Mouse (Mus musculus) stomach, embryonic 14.5 days (tissue): Measurements from ENCODE around the gene Kcnab2. TPM values are rescaled to one million over a fixed set of nuclear protein-coding genes. Genes with fewer than 3 reads are reported as not detected.

ENCODE experiments used
- ATAC-seq: fragments of 200-750 bp; cut with Nextera tagmentation; 2 replicates; pipeline ENCODE4 v1.8.0; 2017; ENCODE audit warnings: low read depth, moderate TSS enrichment; ENCODE audit not compliant: insufficient number of reproducible peaks, insufficient read depth, low FRiP score
- H3K27ac ChIP-seq: fragments of 300-500 bp; sonication (generic); 2 replicates; pipeline ENCODE4 v1.5.1; 2014; ENCODE audit warnings: mild to moderate bottlenecking, low read length, moderate library complexity, mixed read lengths
- H3K27me3 ChIP-seq: fragments of 300-500 bp; sonication (generic); 2 replicates; pipeline ENCODE4 v1.6.1; 2014; ENCODE audit warnings: low read length, control low read depth, mixed read lengths; ENCODE audit not compliant: control insufficient read depth, insufficient read depth
- H3K36me3 ChIP-seq: fragments of 300-500 bp; sonication (generic); 2 replicates; pipeline ENCODE4 v1.6.1; 2014; ENCODE audit warnings: mild to moderate bottlenecking, control low read depth, low read length, moderate library complexity, mixed read lengths; ENCODE audit not compliant: control insufficient read depth, insufficient read depth
- H3K4me1 ChIP-seq: fragments of 300-500 bp; sonication (generic); 2 replicates; pipeline ENCODE4 v1.6.1; 2014; ENCODE audit warnings: low read length, control low read depth, mixed read lengths; ENCODE audit not compliant: control insufficient read depth, insufficient read depth
- H3K4me2 ChIP-seq: fragments of 300-500 bp; sonication (generic); replicated peaks from 2 replicates; pipeline ENCODE4 v1.6.1; 2014; ENCODE audit warnings: low read depth, low read length, control low read depth
- H3K4me3 ChIP-seq: fragments of 300-500 bp; sonication (generic); 2 replicates; pipeline ENCODE4 v1.5.1; 2014; ENCODE audit warnings: low read depth, low read length, control low read depth
- H3K9ac ChIP-seq: fragments of 300-500 bp; sonication (generic); replicated peaks from 2 replicates; pipeline ENCODE4 v1.6.1; 2014; ENCODE audit warnings: low read depth, mild to moderate bottlenecking, control low read depth, low read length, moderate library complexity, mixed read lengths
- H3K9me3 ChIP-seq: fragments of 300-500 bp; sonication (generic); 2 replicates; pipeline ENCODE4 v1.6.1; 2016; ENCODE audit warnings: low read depth, low read length, control low read depth; ENCODE audit not compliant: control insufficient read depth
- WGBS: fragments of 180-500 bp; shearing (Covaris S2); extraction: QIAGEN DNeasy Blood & Tissue Kit; methylation state at CpG from one replicate; pipeline ENCODE4 v1.1.7; 2014; 5-methylcytosine and 5-hydroxymethylcytosine counted together
- polyA plus RNA-seq: library from polyadenylated mRNA; unstranded; fragments of >200 nt; fragmentation: Nextera tagmentation; extraction: Ambion mirVana; gene quantifications from 2 replicates; pipeline ENCODE4 v1.2.1, GENCODE M21; 2014

Gene Kcnab2
- polyA plus RNA-seq, 1 experiment from 2014 or later, result 4.1 TPM

- H3K4me3 ChIP-seq, result no peak overlapping the region
- H3K9me3 ChIP-seq, result no peaks in the 10 kb centered on the region
- no peak overlapping the region for H3K9ac ChIP-seq
- no peaks in the 10 kb centered on the region for H3K36me3 ChIP-seq
- no peak for ATAC-seq
- WGBS, result 36% methylated on average over 8 of the region's 8 CpGs
- no peak overlapping the region for H3K27ac ChIP-seq
- H3K27me3 ChIP-seq, result no peaks in the 10 kb centered on the region
- no peak overlapping the region for H3K4me2 ChIP-seq
- H3K4me1 ChIP-seq, result no peaks in the 10 kb centered on the region
These were observed 12.6 kb downstream of the Kcnab2 start for GRCm38 (mm10) chr4:152465116-152465515.

- ATAC-seq, result no peak
- Histone ChIP-seq H3K4me2 (no peak overlapping the region), H3K4me1 (no peaks in the 10 kb centered on the region), H3K9me3 (no peaks in the 10 kb centered on the region), H3K27ac (no peak overlapping the region), H3K27me3 (no peaks in the 10 kb centered on the region), H3K4me3 (no peak overlapping the region), H3K9ac (no peak overlapping the region), H3K36me3 (no peaks in the 10 kb centered on the region)
- WGBS, result 81% methylated on average over 9 of the region's 9 CpGs
These were observed 14.5 kb downstream of the Kcnab2 start for GRCm38 (mm10) chr4:152463147-152463546.

GRCm38 (mm10) chr4:152462516-152462915, 15.2 kb downstream of the Kcnab2 start:
- no peak overlapping the region for H3K4me3 ChIP-seq
- H3K36me3 ChIP-seq, result no peaks in the 10 kb centered on the region
- H3K27me3 ChIP-seq, result no peaks in the 10 kb centered on the region
- H3K4me1 ChIP-seq, result no peaks in the 10 kb centered on the region
- no peaks in the 10 kb centered on the region for H3K9me3 ChIP-seq
- H3K4me2 ChIP-seq, result no peak overlapping the region
- ATAC-seq, result no peak
- H3K9ac ChIP-seq, result no peak overlapping the region
- WGBS, result 83% methylated on average over 12 of the region's 12 CpGs
- no peak overlapping the region for H3K27ac ChIP-seq

- 86% methylated on average over 4 of the region's 4 CpGs for WGBS
- H3K4me1 ChIP-seq, result no peaks in the 10 kb centered on the region
- ATAC-seq, result no peak
These were observed 20.0 kb downstream of the Kcnab2 start for GRCm38 (mm10) chr4:152457673-152458072.

GRCm38 (mm10) chr4:152456609-152457008, 21.1 kb downstream of the Kcnab2 start:
- Histone ChIP-seq H3K9me3 (no peaks in the 10 kb centered on the region), H3K27me3 (no peaks in the 10 kb centered on the region), H3K4me2 (no peak overlapping the region), H3K27ac (no peak overlapping the region), H3K9ac (no peak overlapping the region), H3K4me1 (no peaks in the 10 kb centered on the region), H3K36me3 (no peaks in the 10 kb centered on the region), H3K4me3 (no peak overlapping the region)
- 65% methylated on average over 18 of the region's 18 CpGs for WGBS
- no peak for ATAC-seq

More at GRCm38 (mm10) chr4:152457673-152458072, 20.0 kb downstream of the Kcnab2 start:
- no peak overlapping the region for H3K4me2 ChIP-seq
- H3K36me3 ChIP-seq, result no peaks in the 10 kb centered on the region
- no peak overlapping the region for H3K9ac ChIP-seq
- H3K9me3 ChIP-seq, result no peaks in the 10 kb centered on the region
- H3K27me3 ChIP-seq, result no peaks in the 10 kb centered on the region
- no peak overlapping the region for H3K4me3 ChIP-seq
- H3K27ac ChIP-seq, result no peak overlapping the region

GRCm38 (mm10) chr4:152454153-152454552, 23.5 kb downstream of the Kcnab2 start:
- WGBS, result 87% methylated on average over 12 of the region's 12 CpGs
- Histone ChIP-seq H3K27me3 (no peaks in the 10 kb centered on the region), H3K4me1 (no peaks in the 10 kb centered on the region), H3K36me3 (no peaks in the 10 kb centered on the region), H3K4me3 (no peak overlapping the region), H3K9me3 (no peaks in the 10 kb centered on the region), H3K9ac (no peak overlapping the region), H3K4me2 (no peak overlapping the region), H3K27ac (no peak overlapping the region)
- no peak for ATAC-seq

GRCm38 (mm10) chr4:152453079-152453478, 24.6 kb downstream of the Kcnab2 start:
- Histone ChIP-seq H3K27ac (no peak overlapping the region), H3K9me3 (no peaks in the 10 kb centered on the region), H3K4me2 (no peak overlapping the region), H3K36me3 (no peaks in the 10 kb centered on the region), H3K27me3 (no peaks in the 10 kb centered on the region), H3K9ac (no peak overlapping the region), H3K4me1 (no peaks in the 10 kb centered on the region), H3K4me3 (no peak overlapping the region)
- ATAC-seq, result no peak
- 51% methylated on average over 10 of the region's 10 CpGs for WGBS

GRCm38 (mm10) chr4:152451371-152451770, 26.3 kb downstream of the Kcnab2 start:
- Histone ChIP-seq H3K27ac (no peak overlapping the region), H3K4me1 (no peaks in the 10 kb centered on the region), H3K36me3 (no peaks in the 10 kb centered on the region), H3K4me3 (no peak overlapping the region), H3K27me3 (no peaks in the 10 kb centered on the region), H3K9ac (no peak overlapping the region), H3K4me2 (no peak overlapping the region), H3K9me3 (no peaks in the 10 kb centered on the region)
- 87% methylated on average over 6 of the region's 6 CpGs for WGBS
- ATAC-seq, result no peak

GRCm38 (mm10) chr4:152448666-152449018, 29.0 kb downstream of the Kcnab2 start:
- H3K4me3 ChIP-seq, result no peak overlapping the region
- ATAC-seq, result no peak
- H3K36me3 ChIP-seq, result no peaks in the 10 kb centered on the region
- 62% methylated on average over 8 of the region's 8 CpGs for WGBS
- H3K27me3 ChIP-seq, result no peaks in the 10 kb centered on the region
- no peak overlapping the region for H3K4me2 ChIP-seq
- H3K27ac ChIP-seq, result no peak overlapping the region
- H3K9me3 ChIP-seq, result no peaks in the 10 kb centered on the region
- H3K4me1 ChIP-seq, result no peaks in the 10 kb centered on the region
- no peak overlapping the region for H3K9ac ChIP-seq
